Mouse (Mus musculus): ENCODE measurements around the gene Rasgrp3. TPM values are rescaled to one million over a fixed set of nuclear protein-coding genes. Genes with fewer than 3 reads are reported as not detected.
A peak's percentile ranks its signal among the peaks of the same experiment; 100 is the strongest.

Gene Rasgrp3
- polyA plus RNA-seq, 1 experiment, result 0.60 TPM

DNA sequence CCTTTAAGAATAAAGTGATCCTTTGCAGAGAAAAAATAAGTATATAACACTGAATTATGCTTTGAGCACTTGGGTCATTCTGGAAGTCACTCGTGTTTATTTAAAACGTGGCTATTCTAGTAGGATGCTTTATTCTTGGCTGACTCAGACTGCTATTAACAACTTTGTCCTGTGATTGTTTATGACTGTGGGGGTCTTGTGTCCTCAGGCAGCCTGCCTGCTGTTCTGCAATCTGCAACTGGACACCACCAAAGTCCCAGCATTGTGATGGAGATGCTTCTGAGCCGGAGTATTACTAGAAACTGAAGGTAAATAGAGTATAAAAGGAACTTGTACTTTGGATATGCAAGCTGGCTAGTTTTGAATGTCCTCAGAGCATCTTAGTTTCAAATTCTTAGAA is 121.3 kb downstream of the Rasgrp3 start:
- Histone ChIP-seq H3K27me3 (ENCODE audit: control insufficient read depth, insufficient read depth, low read length, poor library complexity, severe bottlenecking) (no peaks in the 10 kb centered on the region), H3K4me1 (ENCODE audit: control insufficient read depth, insufficient read depth, low read length) (no peaks in the 10 kb centered on the region), H3K9ac (ENCODE audit: low read depth, poor library complexity, severe bottlenecking) (no peak overlapping the region), H3K4me3 (ENCODE audit: low read depth, low read length) (no peak overlapping the region), H3K9me3 (replicated peaks; ENCODE audit: control insufficient read depth, insufficient read depth, low read length, poor library complexity, severe bottlenecking) (peaks cover 41% of the 10 kb centered on the region), H3K27ac (ENCODE audit: insufficient read depth, low read length) (no peak overlapping the region), H3K36me3 (ENCODE audit: control insufficient read depth, insufficient read depth, low read length, poor library complexity, severe bottlenecking) (no peaks in the 10 kb centered on the region)
- no peak for TF ChIP-seq CTCF (IDR thresholded peaks at IDR 0.05; ENCODE audit: low read depth, low read length)
- TF ChIP-seq POLR2A (IDR thresholded peaks at IDR 0.05; ENCODE audit: insufficient read depth, low read length), result no peak
- peak; percentile 95 for TF ChIP-seq EP300 (IDR thresholded peaks at IDR 0.05; ENCODE audit: insufficient read depth, low read depth, low read length)

DNA sequence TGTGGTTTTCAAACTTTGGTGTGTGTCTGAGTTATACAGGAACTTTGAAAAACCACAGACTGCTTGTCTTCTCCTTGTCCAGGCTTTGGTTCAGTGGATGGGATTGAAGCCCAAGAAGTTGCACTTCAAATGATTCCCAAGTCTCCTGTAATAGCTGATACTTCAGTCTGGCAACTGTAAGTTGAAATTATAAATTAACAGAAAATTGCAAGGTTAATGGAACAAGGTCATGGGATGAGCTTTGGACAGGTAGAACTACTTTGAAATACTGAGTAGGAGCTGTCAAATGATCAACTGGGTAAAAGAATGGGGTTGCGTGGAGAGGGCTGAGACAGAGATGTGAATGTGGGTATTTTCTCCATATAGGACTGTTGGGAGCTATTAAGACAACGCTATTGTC is 122.3 kb downstream of the Rasgrp3 start:
- Histone ChIP-seq H3K9me3 (replicated peaks; ENCODE audit: control insufficient read depth, insufficient read depth, low read length, poor library complexity, severe bottlenecking) (peaks cover 41% of the 10 kb centered on the region), H3K4me1 (ENCODE audit: control insufficient read depth, insufficient read depth, low read length) (no peaks in the 10 kb centered on the region), H3K4me3 (ENCODE audit: low read depth, low read length) (no peak overlapping the region), H3K36me3 (ENCODE audit: control insufficient read depth, insufficient read depth, low read length, poor library complexity, severe bottlenecking) (no peaks in the 10 kb centered on the region), H3K9ac (ENCODE audit: low read depth, poor library complexity, severe bottlenecking) (no peak overlapping the region), H3K27ac (ENCODE audit: insufficient read depth, low read length) (peak overlapping the region; percentile 6; the same call in 1 of the 2 replicates), H3K27me3 (ENCODE audit: control insufficient read depth, insufficient read depth, low read length, poor library complexity, severe bottlenecking) (no peaks in the 10 kb centered on the region)
- TF ChIP-seq POLR2A (IDR thresholded peaks at IDR 0.05; ENCODE audit: insufficient read depth, low read length), result no peak
- no peak for TF ChIP-seq CTCF (IDR thresholded peaks at IDR 0.05; ENCODE audit: low read depth, low read length)
- no peak for TF ChIP-seq EP300 (IDR thresholded peaks at IDR 0.05; ENCODE audit: insufficient read depth, low read depth, low read length)

DNA sequence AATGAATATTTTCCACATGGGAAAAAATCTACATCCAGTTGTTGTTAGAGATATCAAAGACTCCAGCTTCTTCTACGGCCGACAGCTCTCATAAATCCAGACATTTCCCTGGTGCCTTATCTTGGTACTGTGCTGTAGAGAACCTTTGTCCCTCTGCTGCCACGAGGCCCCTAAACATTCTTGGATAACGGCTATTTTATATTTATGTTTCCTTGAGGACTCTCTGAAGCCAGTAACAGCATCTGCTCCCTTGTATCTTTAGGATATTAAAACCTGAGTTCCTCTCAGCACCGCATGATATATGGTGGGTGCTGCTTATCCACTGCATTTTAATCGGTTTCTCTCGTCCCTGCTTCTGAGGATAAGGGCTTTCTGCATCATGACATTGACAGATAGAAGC is 139.9 kb downstream of the Rasgrp3 start:
- TF ChIP-seq EP300 (IDR thresholded peaks at IDR 0.05; ENCODE audit: insufficient read depth, low read depth, low read length), result no peak
- Histone ChIP-seq H3K4me1 (ENCODE audit: control insufficient read depth, insufficient read depth, low read length) (no peaks in the 10 kb centered on the region), H3K9me3 (replicated peaks; ENCODE audit: control insufficient read depth, insufficient read depth, low read length, poor library complexity, severe bottlenecking) (no peaks in the 10 kb centered on the region), H3K36me3 (ENCODE audit: control insufficient read depth, insufficient read depth, low read length, poor library complexity, severe bottlenecking) (no peaks in the 10 kb centered on the region), H3K9ac (ENCODE audit: low read depth, poor library complexity, severe bottlenecking) (no peak overlapping the region), H3K27me3 (ENCODE audit: control insufficient read depth, insufficient read depth, low read length, poor library complexity, severe bottlenecking) (no peaks in the 10 kb centered on the region), H3K4me3 (ENCODE audit: low read depth, low read length) (no peak overlapping the region), H3K27ac (ENCODE audit: insufficient read depth, low read length) (no peak overlapping the region)

Other genes starting within 250 kb of the Rasgrp3 start
- gene Fam98a, start 116.0 kb downstream of the Rasgrp3 start, polyA plus RNA-seq (2011; ENCODE audit: insufficient read depth, insufficient read length, low read depth, missing spikeins), result 62.4 and 65.1 TPM in 2 replicates